Mouse (Mus musculus): ENCODE measurements around the gene Sdr39u1. TPM values are rescaled to one million over a fixed set of nuclear protein-coding genes. Genes with fewer than 3 reads are reported as not detected.
A peak's percentile ranks its signal among the peaks of the same experiment; 100 is the strongest.

The Sdr39u1 gene
- polyA plus RNA-seq, 1 experiment = 147 TPM

DNA sequence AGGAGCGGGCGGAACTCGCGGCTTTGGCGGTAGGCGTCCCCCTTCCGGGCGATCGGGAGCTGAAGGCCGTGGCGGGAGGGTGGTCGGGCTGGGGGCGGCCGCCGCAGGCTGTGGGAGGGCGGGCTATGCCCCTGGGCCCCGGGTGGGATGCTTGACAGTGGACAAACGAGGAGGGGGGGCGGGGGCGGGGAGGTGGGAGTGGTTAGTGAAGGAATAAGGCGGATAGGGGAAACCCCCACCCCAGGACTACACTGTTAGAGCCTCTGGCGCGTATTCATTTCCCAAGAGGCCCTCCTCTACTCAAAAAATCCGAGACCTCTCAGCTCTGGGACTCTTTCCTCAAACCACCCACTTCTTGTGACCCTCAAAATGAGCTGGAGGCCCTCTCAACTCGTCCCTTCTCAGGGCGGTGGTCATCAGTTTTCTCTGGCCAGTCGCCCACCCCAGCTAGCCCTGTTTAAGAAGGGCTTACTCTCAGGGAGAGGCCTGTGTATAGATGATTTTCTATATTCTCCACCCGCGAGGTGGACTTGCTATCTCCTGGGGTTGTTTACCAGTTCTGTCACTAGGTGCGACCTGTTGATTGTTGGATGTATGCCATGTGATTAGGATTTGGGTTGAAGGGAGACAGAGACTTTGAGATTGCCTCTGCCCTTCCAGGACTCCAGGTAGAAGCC is 14.8 kb downstream of the Sdr39u1 start:
- peak overlapping the region; percentile 51 for H3K4me3 ChIP-seq (ENCODE audit: insufficient read depth, low read length)
- TF ChIP-seq POLR2A (IDR thresholded peaks at IDR 0.05; ENCODE audit: extremely low read depth, insufficient read depth, low read length) = no peak
- no peak for TF ChIP-seq CTCF (IDR thresholded peaks at IDR 0.05; ENCODE audit: extremely low read depth, insufficient read depth, low read length)
- peak overlapping the region; percentile 49; the same call in 1 of the 2 replicates for H3K27ac ChIP-seq (ENCODE audit: insufficient read depth, low read length)
- no peaks in the 10 kb centered on the region; the same call in 1 of the 2 replicates for H3K4me1 ChIP-seq (ENCODE audit: control insufficient read depth, insufficient read depth, low read length)

DNA sequence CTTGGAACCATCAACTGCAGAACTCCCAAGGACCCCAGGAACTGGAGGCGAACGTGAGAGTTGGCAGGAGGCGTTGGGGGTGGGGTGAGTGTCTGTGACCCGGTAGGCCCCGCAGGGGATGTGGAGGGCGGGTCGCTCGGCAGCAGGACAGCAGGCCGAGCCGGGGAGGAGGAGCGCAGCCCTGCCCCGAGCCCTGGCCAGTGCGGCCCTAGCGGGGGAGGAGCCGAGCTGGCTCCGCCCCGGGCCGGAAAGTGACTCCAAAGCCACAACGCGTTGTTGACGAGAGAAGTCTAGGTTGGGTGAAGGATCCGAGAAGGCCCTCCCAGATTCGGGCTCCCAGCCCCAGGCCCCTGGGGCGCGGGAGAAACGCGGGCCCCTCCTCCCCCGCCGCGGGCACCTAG is 15.4 kb downstream of the Sdr39u1 start, which contains the start of gene Khnyn:
Gene Khnyn (plus strand): TSS at position 235 of the 401 bp plus-strand sequence.
- H3K4me1 ChIP-seq (ENCODE audit: control insufficient read depth, insufficient read depth, low read length) = no peaks in the 10 kb centered on the region; the same call in 1 of the 2 replicates
- TF ChIP-seq CTCF (IDR thresholded peaks at IDR 0.05; ENCODE audit: extremely low read depth, insufficient read depth, low read length) (no peak), POLR2A (IDR thresholded peaks at IDR 0.05; ENCODE audit: extremely low read depth, insufficient read depth, low read length) (peak; percentile 78)

DNA sequence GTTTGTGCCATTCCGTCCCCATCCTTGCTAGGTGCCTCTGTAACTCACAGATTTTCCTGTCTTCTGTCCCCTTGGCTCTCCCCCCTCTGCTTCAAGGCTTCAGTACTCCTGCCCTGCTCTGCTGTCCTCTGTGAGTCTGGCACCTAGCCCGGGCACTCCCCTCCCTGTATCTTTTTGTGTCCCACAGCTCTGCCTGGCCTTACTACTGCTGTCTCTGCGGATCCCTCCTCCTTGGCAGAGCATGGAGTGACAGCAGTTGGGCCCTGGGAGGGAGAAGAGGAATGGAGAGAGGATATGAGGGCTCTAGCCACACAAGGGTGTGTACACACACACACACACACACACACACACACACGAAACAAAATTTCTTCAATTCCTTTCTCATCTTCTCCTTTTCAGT is 15.9 kb downstream of the Sdr39u1 start, which contains the start of gene Cbln3:
Gene Cbln3 (minus strand): TSS at position 227 of the 400 bp plus-strand sequence.
- TF ChIP-seq POLR2A (IDR thresholded peaks at IDR 0.05; ENCODE audit: extremely low read depth, insufficient read depth, low read length) (no peak), CTCF (IDR thresholded peaks at IDR 0.05; ENCODE audit: extremely low read depth, insufficient read depth, low read length) (no peak)
- Histone ChIP-seq H3K4me1 (ENCODE audit: control insufficient read depth, insufficient read depth, low read length) (no peaks in the 10 kb centered on the region; the same call in 1 of the 2 replicates), H3K4me3 (ENCODE audit: insufficient read depth, low read length) (peak within 1 kb of the TSS; percentile 51), H3K27ac (ENCODE audit: insufficient read depth, low read length) (no peak within 1 kb of the TSS)

More for the DNA sequence above, 15.4 kb downstream of the Sdr39u1 start, which contains the start of gene Khnyn:
- H3K4me3 ChIP-seq (ENCODE audit: insufficient read depth, low read length) = peak within 1 kb of the TSS; percentile 51
- H3K27ac ChIP-seq (ENCODE audit: insufficient read depth, low read length) = peak within 1 kb of the TSS; percentile 49; the same call in 1 of the 2 replicates

- H3K27ac ChIP-seq (ENCODE audit: insufficient read depth, low read length) = no peak overlapping the region
- H3K4me1 ChIP-seq (ENCODE audit: control insufficient read depth, insufficient read depth, low read length) = no peaks in the 10 kb centered on the region; the same call in 1 of the 2 replicates
- no peak for TF ChIP-seq POLR2A (IDR thresholded peaks at IDR 0.05; ENCODE audit: extremely low read depth, insufficient read depth, low read length)
- TF ChIP-seq CTCF (IDR thresholded peaks at IDR 0.05; ENCODE audit: extremely low read depth, insufficient read depth, low read length) = no peak
- no peak overlapping the region for H3K4me3 ChIP-seq (ENCODE audit: insufficient read depth, low read length)
These were observed 16.4 kb downstream of the Sdr39u1 start for GRCm38 (mm10) chr14:55883663-55884062.

DNA sequence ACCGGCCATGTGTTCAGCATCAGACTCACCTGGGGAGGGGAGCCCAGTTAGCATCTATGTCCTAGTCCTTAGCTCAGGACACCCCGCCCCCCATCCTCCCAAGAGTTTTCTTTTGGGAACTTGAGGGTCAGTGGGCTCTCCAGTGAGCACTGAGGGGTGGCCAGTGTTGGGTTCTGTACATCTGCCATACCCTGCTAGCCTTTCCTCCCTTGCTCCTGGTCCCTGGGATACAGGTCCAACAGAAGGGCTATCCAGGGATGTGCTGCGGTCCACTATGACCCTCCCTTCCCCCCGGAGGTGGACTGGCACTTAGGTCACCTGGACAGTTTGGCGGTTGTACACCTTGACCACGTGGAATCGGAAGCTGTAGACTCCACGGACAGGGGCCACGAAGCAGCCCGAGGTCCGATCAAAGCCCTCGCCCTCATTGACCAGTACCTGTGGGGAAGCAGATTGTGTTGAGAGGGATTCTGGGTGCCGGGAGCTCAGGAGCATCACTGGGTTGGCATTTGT is 16.9 kb downstream of the Sdr39u1 start:
- no peak overlapping the region for H3K4me3 ChIP-seq (ENCODE audit: insufficient read depth, low read length)
- no peaks in the 10 kb centered on the region; the same call in 1 of the 2 replicates for H3K4me1 ChIP-seq (ENCODE audit: control insufficient read depth, insufficient read depth, low read length)
- no peak overlapping the region for H3K27ac ChIP-seq (ENCODE audit: insufficient read depth, low read length)
- TF ChIP-seq CTCF (IDR thresholded peaks at IDR 0.05; ENCODE audit: extremely low read depth, insufficient read depth, low read length) = no peak
- no peak for TF ChIP-seq POLR2A (IDR thresholded peaks at IDR 0.05; ENCODE audit: extremely low read depth, insufficient read depth, low read length)

DNA sequence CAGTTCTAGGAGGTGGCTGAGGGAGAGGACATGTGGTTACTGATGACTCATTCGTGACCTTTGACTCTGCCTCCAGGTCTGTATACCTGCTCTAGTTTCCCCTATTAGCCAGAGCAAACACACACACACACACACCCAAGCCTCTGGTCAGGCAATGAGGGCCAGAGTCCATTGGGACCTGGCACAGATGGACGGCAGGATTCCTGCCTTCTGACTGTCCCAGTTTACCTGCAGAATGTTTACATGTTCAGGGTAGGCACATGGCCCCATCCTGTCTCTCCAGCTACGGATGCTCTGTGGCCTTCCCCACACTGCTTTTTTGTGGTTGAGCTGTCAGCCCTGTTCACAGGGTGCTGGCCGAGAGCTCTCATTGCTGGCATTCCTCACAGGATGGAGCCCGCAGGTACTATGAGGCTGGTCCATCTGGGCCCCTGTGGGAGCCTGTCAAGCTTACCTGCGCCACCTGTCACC is 17.9 kb downstream of the Sdr39u1 start:
- no peaks in the 10 kb centered on the region; the same call in 1 of the 2 replicates for H3K4me1 ChIP-seq (ENCODE audit: control insufficient read depth, insufficient read depth, low read length)
- no peak overlapping the region for H3K4me3 ChIP-seq (ENCODE audit: insufficient read depth, low read length)
- no peak overlapping the region for H3K27ac ChIP-seq (ENCODE audit: insufficient read depth, low read length)
- no peak for TF ChIP-seq CTCF (IDR thresholded peaks at IDR 0.05; ENCODE audit: extremely low read depth, insufficient read depth, low read length)
- no peak for TF ChIP-seq POLR2A (IDR thresholded peaks at IDR 0.05; ENCODE audit: extremely low read depth, insufficient read depth, low read length)

GRCm38 (mm10) chr14:55880982-55881381 is 19.1 kb downstream of the Sdr39u1 start:
- Histone ChIP-seq H3K4me3 (ENCODE audit: insufficient read depth, low read length) (no peak overlapping the region), H3K4me1 (ENCODE audit: control insufficient read depth, insufficient read depth, low read length) (no peaks in the 10 kb centered on the region), H3K27ac (ENCODE audit: insufficient read depth, low read length) (no peak overlapping the region)
- no peak for TF ChIP-seq POLR2A (IDR thresholded peaks at IDR 0.05; ENCODE audit: extremely low read depth, insufficient read depth, low read length)
- TF ChIP-seq CTCF (IDR thresholded peaks at IDR 0.05; ENCODE audit: extremely low read depth, insufficient read depth, low read length) = no peak

DNA sequence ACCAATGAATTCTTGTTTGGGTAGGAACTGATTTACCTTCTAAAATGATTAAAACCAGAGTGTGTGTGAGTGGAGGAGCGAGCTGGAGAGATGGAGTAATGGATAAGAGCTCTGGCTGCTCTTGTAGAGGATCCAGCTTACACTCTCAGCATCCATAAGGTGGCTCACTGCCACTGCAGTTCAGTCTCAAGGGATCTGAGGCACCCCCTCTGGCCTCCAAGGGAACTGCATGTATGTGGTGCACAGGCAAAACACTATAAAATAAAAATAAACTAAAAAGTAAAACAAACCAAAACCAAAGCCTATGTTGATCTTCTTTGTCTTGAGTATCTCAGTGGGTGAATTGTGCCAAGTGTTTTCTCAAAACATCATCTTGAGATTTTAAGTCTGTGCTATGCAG is 20.5 kb downstream of the Sdr39u1 start:
- Histone ChIP-seq H3K27ac (ENCODE audit: insufficient read depth, low read length) (no peak overlapping the region), H3K4me3 (ENCODE audit: insufficient read depth, low read length) (no peak overlapping the region), H3K4me1 (ENCODE audit: control insufficient read depth, insufficient read depth, low read length) (no peaks in the 10 kb centered on the region)
- TF ChIP-seq CTCF (IDR thresholded peaks at IDR 0.05; ENCODE audit: extremely low read depth, insufficient read depth, low read length) (peak; percentile 87), POLR2A (IDR thresholded peaks at IDR 0.05; ENCODE audit: extremely low read depth, insufficient read depth, low read length) (no peak)

GRCm38 (mm10) chr14:55878316-55878940 is 21.7 kb downstream of the Sdr39u1 start:
- TF ChIP-seq POLR2A (IDR thresholded peaks at IDR 0.05; ENCODE audit: extremely low read depth, insufficient read depth, low read length) (no peak), CTCF (IDR thresholded peaks at IDR 0.05; ENCODE audit: extremely low read depth, insufficient read depth, low read length) (no peak)
- Histone ChIP-seq H3K4me1 (ENCODE audit: control insufficient read depth, insufficient read depth, low read length) (no peaks in the 10 kb centered on the region), H3K4me3 (ENCODE audit: insufficient read depth, low read length) (no peak overlapping the region), H3K27ac (ENCODE audit: insufficient read depth, low read length) (no peak overlapping the region)
